Mouse (Mus musculus) embryonic facial prominence, embryonic 12.5 days (tissue): Measurements from ENCODE around the gene Mrpl48. TPM values are rescaled to one million over a fixed set of nuclear protein-coding genes. Genes with fewer than 3 reads are reported as not detected.
A peak's percentile ranks its signal among the peaks of the same experiment; 100 is the strongest.
"Not testable (repeated sequence)": the region's sequence is repeated elsewhere in the genome, so short reads cannot be mapped to it uniquely, and the experiment has no call there.

Source experiments
- ATAC-seq: fragments of 200-750 bp; cut with Nextera tagmentation; 2 replicates; pipeline ENCODE4 v1.8.0; 2017; ENCODE audit not compliant: insufficient number of reproducible peaks, insufficient read depth, low FRiP score, low TSS enrichment
- H3K27ac ChIP-seq: fragments of 300-500 bp; sonication (generic); 2 replicates; pipeline ENCODE4 v1.5.1; 2016; ENCODE audit warnings: mild to moderate bottlenecking
- H3K27me3 ChIP-seq: fragments of 300-500 bp; sonication (generic); 2 replicates; pipeline ENCODE4 v1.6.1; 2016; ENCODE audit warnings: mild to moderate bottlenecking, moderate library complexity
- H3K36me3 ChIP-seq: fragments of 300-500 bp; sonication (generic); 2 replicates; pipeline ENCODE4 v1.6.1; 2016; ENCODE audit warnings: mild to moderate bottlenecking
- H3K4me1 ChIP-seq: fragments of 300-500 bp; sonication (generic); 2 replicates; pipeline ENCODE4 v1.6.1; 2016
- H3K4me2 ChIP-seq: fragments of 300-500 bp; sonication (generic); replicated peaks from 2 replicates; pipeline ENCODE4 v1.6.1; 2016; ENCODE audit warnings: mild to moderate bottlenecking, moderate library complexity
- H3K4me3 ChIP-seq: fragments of 300-500 bp; sonication (generic); 2 replicates; pipeline ENCODE4 v1.5.1; 2016; ENCODE audit warnings: mild to moderate bottlenecking
- H3K9ac ChIP-seq: fragments of 300-500 bp; sonication (generic); 2 replicates; pipeline ENCODE4 v1.6.1; 2016; ENCODE audit warnings: mild to moderate bottlenecking, moderate library complexity
- H3K9me3 ChIP-seq: fragments of 300-500 bp; sonication (generic); 2 replicates; pipeline ENCODE4 v1.6.1; 2016; ENCODE audit warnings: mild to moderate bottlenecking, moderate library complexity
- WGBS: fragments of 180-500 bp; shearing (Covaris S2); methylation state at CpG from one replicate; pipeline ENCODE4 v1.1.7; 2016; 5-methylcytosine and 5-hydroxymethylcytosine counted together
- polyA plus RNA-seq: library from polyadenylated mRNA; unstranded; fragments of >200 nt; fragmentation: Nextera tagmentation; extraction: Ambion mirVana; gene quantifications from 2 replicates; pipeline ENCODE4 v1.2.1, GENCODE M21; 2016

Mrpl48 gene
- polyA plus RNA-seq, 1 experiment from 2014 or later = 67.4 TPM

GRCm38 (mm10) chr7:100582235-100582634, 25.9 kb downstream of the Mrpl48 start:
- WGBS = 40% methylated on average over 7 of the region's 7 CpGs
- peak overlapping the region; percentile 60 for H3K4me2 ChIP-seq
- no peaks in the 10 kb centered on the region for H3K4me1 ChIP-seq
- no peaks in the 10 kb centered on the region for H3K9me3 ChIP-seq
- H3K27ac ChIP-seq = no peak overlapping the region
- no peaks in the 10 kb centered on the region for H3K27me3 ChIP-seq
- H3K36me3 ChIP-seq = no peaks in the 10 kb centered on the region
- peak overlapping the region; percentile 68; the same call in 1 of the 2 replicates for H3K9ac ChIP-seq
- peak overlapping the region; percentile 53 for H3K4me3 ChIP-seq
- no peak for ATAC-seq

GRCm38 (mm10) chr7:100578794-100579193, 29.3 kb downstream of the Mrpl48 start:
- Histone ChIP-seq H3K27ac (no peak overlapping the region), H3K4me1 (no peaks in the 10 kb centered on the region), H3K36me3 (no peaks in the 10 kb centered on the region), H3K9ac (no peak overlapping the region), H3K27me3 (no peaks in the 10 kb centered on the region), H3K4me2 (no peak overlapping the region), H3K9me3 (no peaks in the 10 kb centered on the region), H3K4me3 (no peak overlapping the region)
- WGBS = 88% methylated on average over 2 of the region's 2 CpGs
- no peak for ATAC-seq

GRCm38 (mm10) chr7:100572704-100573103, 35.4 kb downstream of the Mrpl48 start:
- H3K4me1 ChIP-seq = no peaks in the 10 kb centered on the region
- no peaks in the 10 kb centered on the region for H3K9me3 ChIP-seq
- H3K4me3 ChIP-seq = no peak overlapping the region
- H3K36me3 ChIP-seq = no peaks in the 10 kb centered on the region; the same call in 1 of the 2 replicates
- no peak overlapping the region for H3K27ac ChIP-seq
- no peak overlapping the region for H3K4me2 ChIP-seq
- no peaks in the 10 kb centered on the region for H3K27me3 ChIP-seq
- no peak overlapping the region for H3K9ac ChIP-seq
- no peak for ATAC-seq
- WGBS = 74% methylated on average over 4 of the region's 4 CpGs

GRCm38 (mm10) chr7:100572061-100572460, 36.0 kb downstream of the Mrpl48 start:
- H3K9ac ChIP-seq = no peak overlapping the region
- no peaks in the 10 kb centered on the region for H3K4me1 ChIP-seq
- H3K36me3 ChIP-seq = no peaks in the 10 kb centered on the region; the same call in 1 of the 2 replicates
- no peaks in the 10 kb centered on the region for H3K27me3 ChIP-seq
- no peak overlapping the region for H3K27ac ChIP-seq
- no peak for ATAC-seq
- no peak overlapping the region for H3K4me3 ChIP-seq
- no peak overlapping the region for H3K4me2 ChIP-seq
- H3K9me3 ChIP-seq = no peaks in the 10 kb centered on the region
- 82% methylated on average over 4 of the region's 4 CpGs for WGBS

- WGBS = 79% methylated on average over 3 of the region's 3 CpGs
- H3K4me2 ChIP-seq = no peak overlapping the region
Observed at GRCm38 (mm10) chr7:100570930-100571715, 37.0 kb downstream of the Mrpl48 start.

GRCm38 (mm10) chr7:100569907-100570306, 38.2 kb downstream of the Mrpl48 start:
- Histone ChIP-seq H3K36me3 (peaks cover 2% of the 10 kb centered on the region), H3K9me3 (no peaks in the 10 kb centered on the region), H3K4me3 (no peak overlapping the region), H3K9ac (no peak overlapping the region), H3K4me1 (no peaks in the 10 kb centered on the region), H3K4me2 (no peak overlapping the region), H3K27ac (no peak overlapping the region), H3K27me3 (no peaks in the 10 kb centered on the region)
- no peak for ATAC-seq

More at GRCm38 (mm10) chr7:100570930-100571715, 37.0 kb downstream of the Mrpl48 start:
- Histone ChIP-seq H3K9me3 (no peaks in the 10 kb centered on the region), H3K27ac (no peak overlapping the region), H3K27me3 (no peaks in the 10 kb centered on the region), H3K36me3 (no peaks in the 10 kb centered on the region; the same call in 1 of the 2 replicates), H3K9ac (no peak overlapping the region), H3K4me3 (no peak overlapping the region), H3K4me1 (no peaks in the 10 kb centered on the region)
- ATAC-seq = no peak

- ATAC-seq, H3K9me3 ChIP-seq, H3K4me1 ChIP-seq, H3K36me3 ChIP-seq, H3K27ac ChIP-seq, H3K9ac ChIP-seq, H3K27me3 ChIP-seq, H3K4me2 ChIP-seq, H3K4me3 ChIP-seq: not testable (repeated sequence)
- WGBS = 74% methylated on average over 5 of the region's 5 CpGs
Observed at GRCm38 (mm10) chr7:100567238-100567637, 40.9 kb downstream of the Mrpl48 start.

- Histone ChIP-seq H3K36me3 (peaks cover 8% of the 10 kb centered on the region), H3K27ac (0 out of 2 replicates have a peak overlapping the region, but pooled peaks have one; percentile 4), H3K9ac (no peak overlapping the region), H3K27me3 (no peaks in the 10 kb centered on the region), H3K9me3 (no peaks in the 10 kb centered on the region), H3K4me1 (no peaks in the 10 kb centered on the region), H3K4me2 (no peak overlapping the region), H3K4me3 (no peak overlapping the region)
- 63% methylated on average over 11 of the region's 11 CpGs for WGBS
- ATAC-seq = no peak
Observed at GRCm38 (mm10) chr7:100561861-100562587, 46.1 kb downstream of the Mrpl48 start.

GRCm38 (mm10) chr7:100559331-100559730, 48.8 kb downstream of the Mrpl48 start:
- H3K27me3 ChIP-seq = no peaks in the 10 kb centered on the region
- H3K27ac ChIP-seq = no peak overlapping the region
- no peak overlapping the region for H3K9ac ChIP-seq
- no peaks in the 10 kb centered on the region for H3K9me3 ChIP-seq
- 70% methylated on average over 4 of the region's 4 CpGs for WGBS
- no peak overlapping the region for H3K4me2 ChIP-seq
- H3K4me3 ChIP-seq = no peak overlapping the region
- H3K36me3 ChIP-seq = no peaks in the 10 kb centered on the region
- H3K4me1 ChIP-seq = peaks cover 6% of the 10 kb centered on the region; the same call in 1 of the 2 replicates
- ATAC-seq = no peak

GRCm38 (mm10) chr7:100557241-100557640, 50.9 kb downstream of the Mrpl48 start:
- Histone ChIP-seq H3K9me3 (no peaks in the 10 kb centered on the region), H3K4me3 (no peak overlapping the region), H3K27me3 (no peaks in the 10 kb centered on the region), H3K4me2 (no peak overlapping the region), H3K9ac (no peak overlapping the region), H3K4me1 (peaks cover 6% of the 10 kb centered on the region; the same call in 1 of the 2 replicates), H3K27ac (no peak overlapping the region), H3K36me3 (no peaks in the 10 kb centered on the region)
- ATAC-seq = no peak
- WGBS = 88% methylated on average over 5 of the region's 5 CpGs

- H3K4me3 ChIP-seq = no peak overlapping the region
- WGBS = 21% methylated on average over 13 of the region's 13 CpGs
- H3K27me3 ChIP-seq = no peaks in the 10 kb centered on the region
- peak overlapping the region; percentile 79 for H3K27ac ChIP-seq
- H3K4me2 ChIP-seq = peak overlapping the region; percentile 13; the same call in 1 of the 2 replicates
- H3K9ac ChIP-seq = peak overlapping the region; percentile 29; the same call in 1 of the 2 replicates
- peaks cover 6% of the 10 kb centered on the region; the same call in 1 of the 2 replicates for H3K4me1 ChIP-seq
- no peaks in the 10 kb centered on the region for H3K36me3 ChIP-seq
- no peak for ATAC-seq
- no peaks in the 10 kb centered on the region for H3K9me3 ChIP-seq
Observed at GRCm38 (mm10) chr7:100555431-100555951, 52.6 kb downstream of the Mrpl48 start.
